Mouse (Mus musculus): ENCODE data around the gene Lrp6.

Gene Lrp6

DNA sequence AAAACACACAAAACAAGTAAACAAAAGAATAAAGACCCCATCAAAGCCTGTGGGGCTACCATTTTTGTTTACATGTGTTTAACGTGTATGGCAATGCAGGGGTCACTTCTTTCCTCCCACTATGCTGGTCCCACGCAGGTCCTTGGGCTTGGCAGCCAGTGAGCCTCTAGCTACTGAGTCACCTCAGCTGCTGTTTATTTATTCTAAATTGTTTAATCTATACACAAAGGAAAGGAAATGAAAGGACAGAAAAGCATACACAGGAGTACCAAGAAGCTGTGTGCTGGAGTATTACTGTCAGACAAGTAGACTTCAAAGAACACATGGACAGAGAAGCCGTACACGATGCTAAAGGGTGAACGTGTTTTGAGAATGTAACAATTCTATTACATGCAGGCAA lies 122.8 kb downstream of the Lrp6 start:
- TF ChIP-seq GATA4 (IDR thresholded peaks at IDR 0.05; ENCODE audit: insufficient replicate concordance, low read length) = no peak

DNA sequence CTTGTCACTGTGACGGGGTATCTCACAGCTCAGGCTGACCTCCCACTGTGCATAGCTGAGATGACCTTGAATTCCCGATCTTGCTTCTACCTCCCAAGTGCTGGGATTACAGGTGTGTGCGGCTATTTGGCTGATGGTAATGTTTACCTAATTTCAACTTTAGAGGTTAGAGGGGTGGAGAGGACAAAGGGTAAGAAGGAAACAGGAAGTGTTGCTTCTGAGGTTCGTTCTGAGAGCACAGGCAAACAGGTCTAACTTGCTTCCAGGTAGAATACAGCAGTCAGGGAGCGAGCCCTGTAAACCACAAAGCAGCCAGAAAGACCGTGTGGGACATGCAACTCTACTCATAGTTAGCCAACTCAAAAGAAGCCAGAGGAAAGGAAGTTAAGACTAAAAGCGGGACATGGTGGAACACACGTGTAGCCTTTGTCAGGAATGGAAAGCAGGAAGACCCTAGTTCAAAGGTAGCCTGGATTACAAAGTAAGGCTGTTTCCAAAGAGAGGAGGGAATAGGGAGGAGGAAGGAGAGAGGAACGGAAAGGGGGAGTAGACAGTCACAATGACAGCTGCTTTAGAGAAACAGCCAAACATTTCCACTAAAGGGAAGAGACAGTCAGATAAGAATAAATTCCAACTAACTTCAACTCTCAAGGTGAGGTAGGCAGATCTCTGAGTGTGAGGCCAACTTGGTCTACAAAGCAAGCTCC lies 123.4 kb downstream of the Lrp6 start:
- no peak for TF ChIP-seq GATA4 (IDR thresholded peaks at IDR 0.05; ENCODE audit: insufficient replicate concordance, low read length)

- TF ChIP-seq GATA4 (IDR thresholded peaks at IDR 0.05; ENCODE audit: insufficient replicate concordance, low read length) = no peak
Measured at GRCm38 (mm10) chr6:134442219-134442618, 124.5 kb downstream of the Lrp6 start.

DNA sequence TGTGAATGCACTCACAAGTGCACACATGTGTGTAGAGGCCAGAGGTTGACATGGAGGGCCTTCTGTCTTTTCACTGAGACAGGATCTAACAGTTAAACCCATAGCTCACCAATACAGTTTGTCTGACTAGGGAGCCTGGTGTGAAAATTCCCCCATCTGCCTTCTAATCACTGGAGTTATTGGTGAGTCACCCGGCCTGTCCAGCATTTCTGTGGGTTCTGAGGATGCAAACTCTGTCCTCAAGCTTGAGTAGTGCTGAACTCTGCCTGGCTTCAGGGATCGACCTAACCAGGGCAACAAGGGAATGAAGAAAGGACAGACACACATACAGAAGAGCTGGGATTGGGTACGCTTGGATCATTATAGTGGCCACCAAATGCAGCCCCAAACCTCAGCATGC lies 125.0 kb downstream of the Lrp6 start:
- TF ChIP-seq GATA4 (IDR thresholded peaks at IDR 0.05; ENCODE audit: insufficient replicate concordance, low read length) = no peak

DNA sequence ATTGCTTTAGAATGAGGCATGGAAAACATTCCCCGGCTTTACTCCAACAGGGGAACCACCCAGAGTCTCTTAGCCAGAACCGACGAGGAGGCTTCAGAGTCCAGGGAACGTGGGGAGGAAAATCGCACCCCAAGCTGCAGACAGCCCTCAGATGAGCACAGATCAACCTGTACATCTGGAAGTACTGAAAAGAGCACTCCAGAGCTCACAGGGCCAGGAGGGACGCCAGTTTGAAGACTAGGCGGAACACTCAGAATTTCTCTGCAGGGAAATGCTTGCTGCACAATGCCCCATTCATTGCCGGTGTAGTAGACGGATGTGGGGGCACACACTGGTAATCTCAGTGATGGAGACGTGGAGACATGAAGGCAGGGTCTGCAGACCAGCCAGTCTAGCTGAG lies 126.7 kb downstream of the Lrp6 start:
- no peak for TF ChIP-seq GATA4 (IDR thresholded peaks at IDR 0.05; ENCODE audit: insufficient replicate concordance, low read length)

GRCm38 (mm10) chr6:134439401-134440021 lies 127.3 kb downstream of the Lrp6 start:
- no peak for TF ChIP-seq GATA4 (IDR thresholded peaks at IDR 0.05; ENCODE audit: insufficient replicate concordance, low read length)

DNA sequence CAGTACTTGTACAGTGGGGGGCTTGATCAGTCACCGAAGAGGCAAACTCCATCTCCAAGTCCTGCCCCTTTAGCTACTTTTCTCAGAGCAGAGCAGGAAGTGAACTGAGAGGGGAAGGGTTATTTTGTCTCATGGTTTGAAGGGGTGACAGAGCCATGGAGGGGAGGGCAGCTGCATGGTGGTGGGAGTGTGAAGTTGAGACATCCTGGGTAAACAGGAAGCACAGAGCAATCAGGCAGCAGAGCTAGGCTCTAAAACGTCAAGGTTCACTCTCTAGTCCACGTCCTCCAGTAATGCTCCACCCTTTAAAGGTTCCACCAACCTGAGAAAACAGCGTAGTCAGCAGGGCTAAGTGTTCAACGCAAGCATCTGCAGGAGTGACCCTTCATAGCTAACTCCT lies 129.8 kb downstream of the Lrp6 start:
- TF ChIP-seq GATA4 (IDR thresholded peaks at IDR 0.05; ENCODE audit: insufficient replicate concordance, low read length) = no peak

DNA sequence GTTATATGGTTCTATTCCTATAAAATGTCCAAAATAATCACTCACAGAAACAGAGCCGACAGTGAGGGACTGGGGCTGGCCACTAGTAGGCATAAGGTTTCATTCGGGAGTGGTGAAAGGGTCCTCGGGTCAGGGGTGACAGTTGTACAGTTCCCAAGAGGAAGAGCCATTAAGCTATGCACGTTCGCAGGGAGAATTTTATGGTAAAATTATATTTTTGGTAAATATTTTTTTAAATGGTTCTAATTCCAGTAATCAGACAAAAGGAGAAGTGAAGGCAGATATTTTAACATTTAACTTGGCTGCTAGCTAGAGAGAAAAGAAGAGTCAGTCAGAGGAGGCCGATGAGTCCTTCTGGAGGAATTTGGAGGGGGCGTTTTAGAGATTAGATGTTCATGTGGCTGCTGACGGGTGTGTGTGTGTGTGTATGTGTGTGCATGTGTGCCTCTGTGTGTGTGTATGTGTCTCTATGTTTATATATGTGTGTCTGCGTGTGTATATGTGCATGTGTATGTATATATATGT lies 131.8 kb downstream of the Lrp6 start:
- TF ChIP-seq GATA4 (IDR thresholded peaks at IDR 0.05; ENCODE audit: insufficient replicate concordance, low read length) = no peak

- TF ChIP-seq GATA4 (IDR thresholded peaks at IDR 0.05; ENCODE audit: insufficient replicate concordance, low read length) = no peak
Measured at GRCm38 (mm10) chr6:134434044-134434443, 132.7 kb downstream of the Lrp6 start.

- no peak for TF ChIP-seq GATA4 (IDR thresholded peaks at IDR 0.05; ENCODE audit: insufficient replicate concordance, low read length)
Measured at GRCm38 (mm10) chr6:134433281-134433680, 133.5 kb downstream of the Lrp6 start.

- TF ChIP-seq GATA4 (IDR thresholded peaks at IDR 0.05; ENCODE audit: insufficient replicate concordance, low read length) = no peak
Measured at GRCm38 (mm10) chr6:134431583-134431982, 135.2 kb downstream of the Lrp6 start.

DNA sequence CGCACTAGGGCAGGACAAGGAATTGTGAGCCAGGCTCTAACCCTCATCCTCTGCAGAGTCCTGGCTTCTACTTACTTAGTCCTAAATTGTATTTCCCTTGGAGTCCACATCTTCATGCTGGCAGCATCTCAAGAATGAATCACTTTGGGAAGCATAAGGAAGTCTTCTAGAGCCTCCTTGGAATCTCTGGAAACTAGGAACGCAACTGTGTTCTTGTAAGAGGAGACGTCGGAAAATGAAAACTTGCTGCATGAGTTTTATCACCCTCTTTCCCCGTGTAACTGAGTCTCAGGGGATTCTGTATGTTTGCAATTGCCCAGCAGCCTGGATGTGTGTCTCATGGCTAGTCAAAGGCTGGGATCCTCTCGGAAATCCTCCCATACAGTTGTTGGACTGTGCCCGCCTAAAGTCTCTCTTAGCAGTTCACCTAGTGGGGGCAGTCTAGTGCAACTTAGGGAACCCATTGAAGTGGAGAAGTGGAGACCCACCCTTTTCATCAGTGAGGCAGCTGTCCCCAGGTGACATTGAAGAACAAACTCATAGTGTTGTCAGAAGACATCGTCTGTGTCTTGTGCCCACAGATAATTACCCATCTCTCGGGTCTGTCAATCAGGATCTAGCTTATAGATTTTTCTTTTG lies 136.5 kb downstream of the Lrp6 start:
- TF ChIP-seq GATA4 (IDR thresholded peaks at IDR 0.05; ENCODE audit: insufficient replicate concordance, low read length) = no peak

- no peak for TF ChIP-seq GATA4 (IDR thresholded peaks at IDR 0.05; ENCODE audit: insufficient replicate concordance, low read length)
Measured at GRCm38 (mm10) chr6:134428455-134428854, 138.3 kb downstream of the Lrp6 start.

- TF ChIP-seq GATA4 (IDR thresholded peaks at IDR 0.05; ENCODE audit: insufficient replicate concordance, low read length) = no peak
Measured at GRCm38 (mm10) chr6:134427165-134427564, 139.6 kb downstream of the Lrp6 start.

DNA sequence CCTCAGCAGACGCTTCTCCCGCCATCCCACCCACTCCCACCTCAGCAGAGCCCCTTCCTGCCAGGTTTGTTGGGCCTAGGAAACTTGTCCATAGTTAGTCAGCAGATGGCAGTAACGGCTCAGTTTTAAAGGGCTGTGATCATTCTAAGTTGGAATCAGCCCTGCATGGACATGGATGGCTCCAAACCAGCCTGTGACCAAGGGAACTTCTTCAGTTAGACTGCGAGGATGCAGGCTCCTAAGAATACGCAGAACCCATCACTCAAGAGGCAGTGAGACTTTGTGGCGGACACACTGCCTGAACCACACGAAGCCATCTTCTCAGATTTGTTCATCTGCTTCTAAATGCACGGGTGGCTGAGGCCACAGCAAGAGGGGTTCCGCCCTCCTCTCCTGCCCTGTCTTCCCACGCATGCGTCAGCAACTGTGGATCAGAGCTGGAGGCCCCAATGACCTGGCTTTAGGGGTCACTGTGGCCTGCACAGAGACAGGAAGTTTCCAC lies 141.5 kb downstream of the Lrp6 start:
- no peak; the same call in 1 of the 2 replicates for TF ChIP-seq GATA4 (IDR thresholded peaks at IDR 0.05; ENCODE audit: insufficient replicate concordance, low read length)

DNA sequence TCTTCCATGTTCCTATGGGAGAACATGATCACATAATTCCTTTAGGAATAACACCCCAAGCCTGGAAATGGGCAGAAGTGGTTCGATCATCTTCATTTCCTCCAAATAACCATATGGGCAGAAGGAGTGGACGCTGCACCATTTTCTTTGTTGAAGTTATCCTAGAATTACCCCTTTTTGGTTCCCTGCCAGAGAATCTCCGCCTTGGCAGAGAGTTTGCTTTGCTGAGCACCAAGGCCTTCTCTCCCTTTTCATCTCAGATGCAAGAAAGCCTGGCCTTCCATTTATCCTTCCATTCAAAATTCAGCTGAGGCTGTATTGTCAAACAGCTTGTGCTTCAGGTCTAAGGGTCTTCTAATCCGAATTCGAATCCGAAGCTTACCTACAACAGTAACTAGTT lies 144.8 kb downstream of the Lrp6 start:
- TF ChIP-seq GATA4 (IDR thresholded peaks at IDR 0.05; ENCODE audit: insufficient replicate concordance, low read length) = no peak
